Mouse (Mus musculus) heart, adult 8-10 months (tissue): ENCODE measurements around the gene Ano7. TPM values are rescaled to one million over a fixed set of nuclear protein-coding genes. Genes with fewer than 3 reads are reported as not detected.

Source experiments
- DNase-seq: peaks from one replicate; pipeline ENCODE4 v3.0.0; 2022; ENCODE audit warnings: low spot score
- total RNA-seq, 4 experiments: library from RNA; stranded (reverse); gene quantifications; 2 replicates each; pipeline ENCODE4 v1.2.4; 2022

The Ano7 gene
- not detected for total RNA-seq

GRCm38 (mm10) chr1:93373665-93374064, at the start of gene Ano7:
TSS of gene Ano7 (plus strand) at chr1:93373930.
- no peak for DNase-seq

GRCm38 (mm10) chr1:93323973-93324372, 49.8 kb upstream of the Ano7 start:
- no peak for DNase-seq

DNA sequence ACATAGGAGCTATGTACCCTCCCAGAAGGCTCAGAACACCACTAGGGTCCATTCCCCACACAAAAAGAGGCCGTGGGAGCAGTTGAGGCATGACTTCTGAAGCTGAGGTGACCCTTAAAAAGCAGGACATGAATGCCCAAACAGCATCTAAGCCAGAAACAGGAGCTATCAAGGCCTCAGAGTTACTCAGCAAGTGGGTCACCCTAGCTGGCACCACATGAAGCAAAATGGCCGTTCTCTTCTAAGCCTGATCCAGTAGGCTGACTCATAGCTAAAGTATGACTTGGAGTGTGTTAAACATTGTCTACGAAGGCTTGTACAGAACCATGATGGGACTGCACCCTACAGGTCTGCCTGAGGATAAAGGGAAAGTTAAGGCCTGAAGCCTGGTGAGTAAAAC, 47.3 kb upstream of the Ano7 start:
- DNase-seq = no peak

DNA sequence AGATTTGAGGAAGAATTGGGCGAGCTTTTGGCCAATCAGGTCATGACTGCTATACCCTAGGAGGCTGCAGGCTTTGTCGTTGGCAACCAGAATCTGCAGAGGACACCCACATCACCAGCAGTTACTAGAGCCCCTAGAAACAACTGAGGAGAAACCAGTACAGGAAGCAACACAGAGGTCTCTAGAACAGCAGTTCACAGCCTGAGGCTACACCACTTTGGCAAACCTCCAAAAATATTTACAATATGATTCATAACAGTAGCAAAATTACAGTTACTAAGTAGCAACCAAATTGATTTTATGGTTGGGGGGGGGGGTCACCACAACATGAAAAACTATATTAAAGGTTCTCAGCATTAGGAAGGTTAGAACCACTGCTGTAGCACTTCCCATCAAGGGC, 39.1 kb upstream of the Ano7 start:
- DNase-seq = no peak

- DNase-seq = peak; percentile 96
These were observed 30.9 kb upstream of the Ano7 start, which contains the start of the genes Ppp1r7 and Pask for GRCm38 (mm10) chr1:93342648-93343503. TSS of gene Ppp1r7 (plus strand) at chr1:93342854. TSS of gene Pask (minus strand) at chr1:93343482.

DNA sequence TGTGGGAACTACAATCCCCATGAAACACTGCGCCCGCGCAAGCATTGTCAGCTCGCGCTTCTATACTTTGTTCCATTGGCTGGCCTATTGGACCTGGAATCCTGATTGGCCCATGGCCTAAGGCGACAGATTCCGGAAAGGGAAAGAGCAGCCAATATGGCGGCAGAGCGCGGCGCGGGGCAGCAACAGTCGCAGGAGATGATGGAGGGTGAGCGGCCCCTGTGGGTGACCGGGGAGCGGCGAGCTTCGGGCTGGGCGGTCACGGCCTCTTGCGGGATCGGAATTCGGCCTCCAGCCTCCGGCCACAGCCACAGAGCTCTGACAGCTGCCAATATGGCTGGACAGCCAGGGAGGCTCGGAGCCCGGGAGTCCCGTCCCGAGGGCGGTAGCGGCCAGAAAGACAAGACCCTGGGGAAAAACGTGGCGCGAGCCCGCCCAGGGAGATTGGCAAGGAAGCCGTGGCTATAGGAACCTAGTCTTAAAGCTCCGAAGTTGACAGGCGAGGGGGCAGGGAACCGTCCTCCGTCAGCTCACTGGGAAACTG, 30.2 kb upstream of the Ano7 start:
- peak; percentile 96 for DNase-seq

DNA sequence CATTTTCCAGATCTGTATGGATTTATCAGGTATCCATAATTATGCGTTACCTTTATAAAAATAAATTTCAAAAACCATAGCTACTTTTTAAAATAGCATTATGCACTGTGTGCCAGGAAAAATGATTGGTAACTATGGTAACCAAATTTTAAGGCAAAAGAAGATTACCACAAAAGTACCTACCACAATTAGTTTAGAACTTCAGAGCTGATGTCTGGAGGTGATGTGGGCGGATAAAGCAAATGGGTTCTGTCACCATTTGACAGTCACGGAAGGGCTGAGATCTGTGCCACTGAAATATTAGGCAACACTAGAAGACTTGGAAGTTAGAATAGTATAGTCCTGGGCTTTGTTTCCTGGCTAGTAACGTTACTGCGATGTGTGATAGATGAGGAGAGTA, 26.6 kb upstream of the Ano7 start:
- DNase-seq = no peak

GRCm38 (mm10) chr1:93349701-93350100, 24.0 kb upstream of the Ano7 start:
- no peak for DNase-seq

DNA sequence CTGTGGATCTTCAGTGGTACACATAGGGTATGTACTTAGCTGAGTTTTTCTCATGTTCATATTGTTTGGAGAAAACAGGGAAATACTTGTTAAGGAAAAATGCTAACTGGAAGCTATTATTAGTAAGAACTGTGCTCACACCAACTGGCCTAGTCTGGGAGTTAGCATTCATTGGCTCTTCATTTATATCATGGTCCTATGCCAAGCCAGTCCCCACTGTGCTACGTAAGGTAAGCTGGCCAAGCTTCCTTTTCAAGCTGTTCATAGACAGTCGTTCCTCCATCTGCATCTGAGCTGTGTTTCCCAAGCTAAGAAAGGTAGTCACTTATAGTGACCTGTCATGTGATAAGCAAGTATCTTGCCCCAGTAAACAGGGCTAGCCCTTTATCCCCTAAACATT, 21.0 kb upstream of the Ano7 start:
- no peak for DNase-seq

- DNase-seq = no peak
These were observed 11.1 kb upstream of the Ano7 start for GRCm38 (mm10) chr1:93362661-93363060.

DNA sequence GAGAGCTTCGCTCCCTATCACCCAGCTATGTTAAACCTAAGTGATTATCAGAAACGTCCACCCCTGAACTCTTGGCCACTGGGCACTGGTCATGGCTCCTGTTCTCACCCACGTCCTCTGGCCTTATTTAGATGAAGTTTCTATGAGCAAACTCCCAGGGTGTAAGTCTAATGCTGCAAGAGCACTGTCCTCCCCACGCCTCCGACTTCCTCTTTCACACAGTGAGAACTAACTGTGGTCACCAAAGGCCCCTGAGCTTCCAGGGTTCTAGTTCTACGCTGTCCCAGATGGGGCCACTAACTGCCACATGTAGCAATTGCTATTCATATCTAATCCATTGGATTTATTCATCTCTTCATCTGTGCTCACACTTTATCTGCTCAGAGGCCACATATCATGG, 8.1 kb upstream of the Ano7 start:
- no peak for DNase-seq

GRCm38 (mm10) chr1:93377307-93377706, 3.6 kb downstream of the Ano7 start:
- no peak for DNase-seq

GRCm38 (mm10) chr1:93379117-93379516, 5.4 kb downstream of the Ano7 start:
- no peak for DNase-seq

DNA sequence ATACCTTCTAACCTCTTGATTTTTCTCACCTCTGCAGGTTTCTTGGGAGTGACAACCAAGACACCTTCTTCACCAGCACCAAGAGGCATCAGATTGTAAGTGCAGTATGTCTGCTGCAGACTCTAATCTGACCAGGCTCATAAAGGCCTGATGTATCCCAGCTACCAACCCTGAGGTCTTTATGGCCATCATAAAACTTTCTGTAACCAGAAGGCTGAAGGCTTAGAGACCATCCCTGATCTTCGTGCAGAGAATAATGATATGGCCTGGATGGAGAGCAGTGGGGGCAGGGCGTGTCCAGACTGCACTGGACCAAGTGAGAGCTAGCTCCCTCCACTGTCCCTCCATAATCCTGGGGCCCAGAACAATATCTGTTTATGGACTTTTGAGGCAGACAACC, 13.5 kb downstream of the Ano7 start:
- no peak for DNase-seq

GRCm38 (mm10) chr1:93388906-93389305, 15.2 kb downstream of the Ano7 start:
- no peak for DNase-seq

DNA sequence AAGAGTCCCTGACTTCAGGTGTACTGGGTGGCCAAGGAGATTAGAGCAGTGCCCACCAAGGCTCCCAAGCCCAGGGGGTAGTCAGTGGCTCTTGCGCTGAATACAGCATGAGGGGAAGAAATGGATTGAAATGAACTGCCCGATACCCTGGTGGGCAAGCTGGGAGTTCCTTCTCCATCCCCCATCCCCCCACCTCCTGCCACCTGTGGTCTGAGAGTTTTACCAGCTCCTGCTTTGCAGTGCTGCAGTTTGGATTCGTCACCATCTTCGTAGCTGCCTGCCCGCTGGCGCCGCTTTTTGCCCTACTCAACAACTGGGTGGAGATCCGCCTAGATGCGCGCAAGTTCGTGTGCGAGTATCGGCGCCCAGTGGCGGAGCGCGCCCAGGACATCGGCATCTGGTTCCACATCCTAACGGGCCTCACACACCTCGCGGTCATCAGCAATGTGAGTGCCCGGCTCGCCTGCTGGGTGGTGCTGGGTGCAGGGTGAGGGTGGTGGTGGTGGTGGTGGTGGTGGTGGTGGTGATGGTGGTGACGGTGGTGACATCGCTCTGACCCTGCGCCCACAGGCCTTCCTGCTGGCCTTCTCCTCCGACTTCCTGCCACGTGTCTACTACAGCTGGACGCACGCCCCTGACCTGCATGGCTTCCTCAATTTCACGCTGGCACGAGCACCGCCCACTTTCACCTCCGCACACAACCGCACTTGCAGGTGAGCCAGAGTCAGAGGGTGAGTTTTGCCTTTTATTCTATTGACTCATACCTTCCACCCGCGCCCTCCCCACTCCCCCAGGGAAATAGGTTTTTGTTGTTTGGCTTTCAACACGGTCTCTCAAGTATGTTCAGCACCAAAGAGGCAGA, 27.7 kb downstream of the Ano7 start:
- no peak for DNase-seq

DNA sequence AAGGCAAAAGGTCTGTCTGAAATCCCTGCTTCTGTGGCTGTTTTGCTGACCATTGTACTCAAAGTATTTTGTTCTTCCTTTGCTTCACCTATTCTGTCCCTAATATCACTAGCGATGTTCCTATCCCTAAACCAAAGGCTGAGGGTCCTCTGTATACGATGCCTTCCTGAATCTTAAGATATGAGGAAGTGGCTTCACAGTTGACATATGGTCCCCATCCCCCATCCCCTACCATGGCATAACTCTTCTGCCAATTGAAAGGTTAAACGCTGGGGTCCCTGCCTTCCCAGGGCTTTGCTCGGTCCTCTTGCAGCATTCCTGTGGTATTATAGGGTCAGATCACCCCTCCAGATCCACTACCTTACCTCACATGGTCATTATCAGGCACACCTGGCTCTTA, 29.7 kb downstream of the Ano7 start:
- no peak for DNase-seq

- no peak for DNase-seq
These were observed 58.4 kb downstream of the Ano7 start for GRCm38 (mm10) chr1:93432087-93432486.

GRCm38 (mm10) chr1:93439321-93439720, 65.6 kb downstream of the Ano7 start:
- no peak for DNase-seq

DNA sequence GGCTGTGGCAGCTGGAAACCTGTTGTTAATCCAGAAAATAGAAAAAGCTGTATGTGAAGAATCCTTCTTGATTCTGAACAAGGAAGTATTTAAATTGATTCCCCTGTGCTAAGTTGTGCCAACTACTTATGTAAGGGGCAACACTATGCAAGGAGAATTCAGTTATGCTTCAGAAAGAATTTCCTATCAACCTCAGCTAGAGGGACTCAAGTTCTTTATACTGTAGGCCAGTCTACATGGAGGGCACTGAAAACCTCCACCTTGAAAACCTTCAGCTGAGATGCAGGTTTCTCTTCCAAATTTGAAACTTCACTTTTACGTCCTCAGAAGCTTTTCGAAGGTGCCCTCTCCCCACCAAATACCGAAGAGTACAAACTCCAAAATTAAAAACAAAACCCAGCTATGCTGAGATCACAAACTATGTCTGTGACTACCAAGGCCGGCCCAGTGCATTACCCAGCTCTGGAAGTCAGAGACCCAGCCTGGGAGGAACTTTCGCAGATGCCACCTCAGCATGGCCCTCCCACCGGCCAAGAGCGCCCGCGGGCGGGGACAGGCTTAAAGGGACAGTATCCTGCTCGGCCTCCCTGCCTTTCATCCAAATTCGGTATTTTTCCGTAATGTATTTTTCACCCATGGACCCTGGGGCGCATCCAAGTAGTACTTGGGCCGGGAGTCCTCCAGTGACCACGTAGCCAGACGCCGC, 70.8 kb downstream of the Ano7 start:
- peak; percentile 81 for DNase-seq

- DNase-seq = peak; percentile 81
These were observed 71.5 kb downstream of the Ano7 start for GRCm38 (mm10) chr1:93445111-93445821.
